Mouse (Mus musculus) embryonic facial prominence, embryonic 12.5 days (tissue): ENCODE data around the gene Hexim2. TPM values are rescaled to one million over a fixed set of nuclear protein-coding genes. Genes with fewer than 3 reads are reported as not detected.

Experiments used
- ATAC-seq: fragments of 200-750 bp; cut with Nextera tagmentation; 2 replicates; pipeline ENCODE4 v1.8.0; 2017; ENCODE audit not compliant: insufficient number of reproducible peaks, insufficient read depth, low FRiP score, low TSS enrichment
- H3K27ac ChIP-seq: fragments of 300-500 bp; sonication (generic); 2 replicates; pipeline ENCODE4 v1.5.1; 2016; ENCODE audit warnings: mild to moderate bottlenecking
- H3K27me3 ChIP-seq: fragments of 300-500 bp; sonication (generic); 2 replicates; pipeline ENCODE4 v1.6.1; 2016; ENCODE audit warnings: mild to moderate bottlenecking, moderate library complexity
- H3K36me3 ChIP-seq: fragments of 300-500 bp; sonication (generic); 2 replicates; pipeline ENCODE4 v1.6.1; 2016; ENCODE audit warnings: mild to moderate bottlenecking
- H3K4me1 ChIP-seq: fragments of 300-500 bp; sonication (generic); 2 replicates; pipeline ENCODE4 v1.6.1; 2016
- H3K4me2 ChIP-seq: fragments of 300-500 bp; sonication (generic); replicated peaks from 2 replicates; pipeline ENCODE4 v1.6.1; 2016; ENCODE audit warnings: mild to moderate bottlenecking, moderate library complexity
- H3K4me3 ChIP-seq: fragments of 300-500 bp; sonication (generic); 2 replicates; pipeline ENCODE4 v1.5.1; 2016; ENCODE audit warnings: mild to moderate bottlenecking
- H3K9ac ChIP-seq: fragments of 300-500 bp; sonication (generic); 2 replicates; pipeline ENCODE4 v1.6.1; 2016; ENCODE audit warnings: mild to moderate bottlenecking, moderate library complexity
- H3K9me3 ChIP-seq: fragments of 300-500 bp; sonication (generic); 2 replicates; pipeline ENCODE4 v1.6.1; 2016; ENCODE audit warnings: mild to moderate bottlenecking, moderate library complexity
- WGBS: fragments of 180-500 bp; shearing (Covaris S2); methylation state at CpG from one replicate; pipeline ENCODE4 v1.1.7; 2016; 5-methylcytosine and 5-hydroxymethylcytosine counted together
- polyA plus RNA-seq: library from polyadenylated mRNA; unstranded; fragments of >200 nt; fragmentation: Nextera tagmentation; extraction: Ambion mirVana; gene quantifications from 2 replicates; pipeline ENCODE4 v1.2.1, GENCODE M21; 2016

Gene Hexim2
- 13.5 and 13.8 TPM in 2 replicates for polyA plus RNA-seq

DNA sequence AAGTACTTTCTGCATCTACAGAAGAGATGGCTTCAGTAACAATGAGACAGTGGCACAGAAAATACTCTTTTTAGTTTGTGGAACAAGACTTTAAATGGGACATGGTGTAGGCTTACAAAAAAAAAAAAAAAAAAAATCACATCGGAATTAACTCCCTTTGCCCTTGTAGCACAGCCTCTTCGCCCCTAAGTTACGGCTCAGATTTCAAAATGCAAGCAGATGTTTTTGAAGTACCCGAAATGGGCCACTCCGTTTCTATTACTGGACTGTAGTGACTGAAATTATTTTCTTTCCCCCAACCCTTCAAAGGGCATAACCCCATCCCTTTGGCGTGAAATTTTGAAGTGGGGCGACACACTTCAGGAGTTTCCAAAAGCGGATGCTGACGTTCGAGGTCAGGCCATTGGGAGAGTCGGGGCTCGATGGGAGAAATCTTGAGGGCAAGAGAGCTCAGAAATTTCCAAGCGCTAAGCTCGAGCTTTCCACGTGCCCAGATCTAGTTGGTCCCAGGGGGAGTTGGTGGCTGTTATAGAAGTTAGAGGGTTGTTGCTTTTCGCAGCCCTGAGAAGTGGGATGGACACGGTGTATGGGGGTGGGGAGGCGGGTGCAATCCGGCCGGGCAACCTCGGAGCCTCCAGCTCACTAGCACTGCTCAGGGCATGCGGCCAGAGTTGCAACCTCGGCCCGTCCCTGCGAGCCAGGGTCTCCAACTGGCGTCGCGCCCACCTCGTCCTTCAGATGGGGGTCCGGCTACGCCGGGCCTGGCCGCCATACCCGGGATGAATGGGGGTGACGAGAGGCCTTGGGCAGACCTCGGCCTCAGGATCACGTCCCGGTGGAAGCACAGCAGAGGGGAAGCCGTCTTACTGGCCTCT, at the start of gene Hexim2:
Gene Hexim2, plus strand, starts transcription at position 729 of the 875 bp plus-strand sequence.
- Histone ChIP-seq H3K4me3 (peak within 1 kb of the TSS; percentile 78), H3K9ac (peak within 1 kb of the TSS; percentile 95), H3K9me3 (no peaks in the 10 kb centered on the region), H3K4me1 (peaks cover 25% of the 10 kb centered on the region), H3K36me3 (no peaks in the 10 kb centered on the region), H3K27me3 (no peaks in the 10 kb centered on the region), H3K27ac (peak within 1 kb of the TSS; percentile 97), H3K4me2 (peak within 1 kb of the TSS; percentile 65)
- ATAC-seq, result peak; percentile 61
- under 1% methylated on average over 39 of the region's 39 CpGs for WGBS

DNA sequence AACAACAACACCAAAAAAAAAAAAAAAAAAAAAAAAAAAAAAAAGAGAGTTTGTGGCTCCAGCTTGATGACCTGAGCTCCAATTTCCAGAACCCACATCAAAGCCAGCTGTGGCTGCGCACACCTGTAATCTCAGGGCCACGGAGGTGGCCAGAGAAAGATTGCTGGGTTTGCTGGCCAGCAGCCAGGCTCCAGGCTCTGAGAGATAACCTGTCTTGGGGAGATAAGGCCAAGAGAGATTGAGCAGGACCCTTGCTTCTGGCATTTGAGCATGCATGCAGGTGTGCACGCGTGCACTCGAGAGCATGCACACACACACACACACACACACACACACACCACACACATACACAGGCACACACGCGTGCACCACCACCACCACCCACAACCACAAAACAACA, 38.9 kb upstream of the Hexim2 start:
- Histone ChIP-seq H3K27me3 (peaks cover 13% of the 10 kb centered on the region), H3K9ac (no peak overlapping the region), H3K4me1 (peaks cover 12% of the 10 kb centered on the region; the same call in 1 of the 2 replicates), H3K27ac (no peak overlapping the region), H3K4me2 (no peak overlapping the region), H3K4me3 (no peak overlapping the region), H3K9me3 (no peaks in the 10 kb centered on the region), H3K36me3 (no peaks in the 10 kb centered on the region)
- ATAC-seq, result no peak
- WGBS, result 90% methylated on average over 7 of the region's 7 CpGs

DNA sequence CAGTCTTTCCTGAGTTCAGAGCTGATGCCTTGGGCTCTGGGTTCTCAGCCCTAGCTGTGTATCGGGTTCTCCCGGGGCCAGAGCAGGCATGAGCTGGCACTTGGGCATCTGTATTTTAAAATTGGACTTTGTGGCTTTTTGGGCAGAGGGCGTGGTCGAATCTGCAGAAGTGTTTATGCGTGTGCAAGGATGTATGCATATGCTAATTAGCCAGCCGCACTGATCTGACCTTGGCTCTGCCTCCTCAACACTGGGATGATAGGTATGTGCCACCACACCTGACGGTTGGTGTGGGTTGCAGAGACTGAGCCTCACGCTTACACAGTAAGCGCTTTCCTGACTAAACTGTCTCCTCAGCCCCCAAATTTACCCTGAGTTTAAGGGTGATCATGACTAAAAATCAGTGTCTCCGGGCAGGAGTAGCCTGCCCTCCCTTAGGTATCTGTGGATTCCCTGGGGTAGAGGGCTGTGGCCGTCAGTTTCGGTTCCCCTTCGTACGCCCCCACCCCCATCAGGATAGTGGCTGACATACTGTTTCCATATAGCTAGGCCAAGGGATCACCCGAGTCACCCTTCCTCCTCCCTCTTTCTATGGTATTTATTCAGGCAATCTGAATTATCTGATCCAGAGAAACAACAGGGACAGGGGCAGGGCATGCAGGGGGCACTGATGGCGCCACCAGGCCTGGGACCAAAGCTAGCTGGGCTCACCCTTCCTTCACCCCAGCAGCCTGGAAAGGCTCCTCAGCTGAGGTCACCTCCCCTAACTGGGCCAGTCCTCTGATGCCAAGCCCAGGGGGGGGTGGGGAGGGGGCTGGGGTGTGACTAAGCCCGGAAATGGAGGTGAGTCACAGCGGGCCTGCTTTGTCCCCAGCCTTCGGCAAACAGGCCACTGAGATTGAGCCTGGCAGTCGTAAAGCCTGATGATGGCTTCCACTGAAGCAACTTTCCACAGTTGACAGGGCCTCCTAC, 38.1 kb upstream of the Hexim2 start:
- no peak overlapping the region for H3K27ac ChIP-seq
- WGBS, result 64% methylated on average over 20 of the region's 20 CpGs
- H3K4me1 ChIP-seq, result peaks cover 20% of the 10 kb centered on the region; the same call in 1 of the 2 replicates
- peaks cover 19% of the 10 kb centered on the region for H3K27me3 ChIP-seq
- H3K9ac ChIP-seq, result no peak overlapping the region
- H3K36me3 ChIP-seq, result no peaks in the 10 kb centered on the region
- H3K4me3 ChIP-seq, result no peak overlapping the region
- ATAC-seq, result no peak
- H3K9me3 ChIP-seq, result no peaks in the 10 kb centered on the region
- H3K4me2 ChIP-seq, result no peak overlapping the region

DNA sequence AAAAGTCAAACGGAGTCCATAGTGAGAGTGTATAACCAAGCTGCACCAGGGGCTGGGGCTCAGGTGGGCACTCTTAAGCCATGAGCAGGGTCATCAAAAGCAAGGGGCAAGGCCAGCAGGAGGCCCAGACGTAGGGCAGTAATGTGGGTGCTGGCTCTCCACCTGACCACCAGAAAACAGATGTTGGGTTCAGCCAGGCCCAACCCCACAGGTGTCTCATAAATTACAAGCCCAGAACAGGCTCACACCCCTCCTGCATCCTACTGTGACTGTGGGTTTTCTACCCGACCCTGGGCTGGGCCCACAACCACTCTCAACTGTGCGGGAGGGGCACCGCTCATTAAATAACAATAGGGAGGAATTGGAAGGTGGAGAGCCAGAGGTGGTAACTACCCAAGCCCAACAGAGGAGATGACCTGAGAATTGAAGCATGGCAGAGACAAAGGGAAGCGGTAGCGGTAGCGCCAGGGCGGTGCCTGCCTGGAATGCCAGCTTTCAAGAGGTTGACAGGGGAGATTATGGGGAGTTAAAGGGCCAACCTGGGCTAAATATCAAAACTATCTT, 37.0 kb upstream of the Hexim2 start:
- Histone ChIP-seq H3K36me3 (no peaks in the 10 kb centered on the region), H3K4me1 (peaks cover 21% of the 10 kb centered on the region; the same call in 1 of the 2 replicates), H3K27me3 (peaks cover 29% of the 10 kb centered on the region), H3K9me3 (no peaks in the 10 kb centered on the region), H3K4me2 (no peak overlapping the region), H3K4me3 (no peak overlapping the region), H3K9ac (no peak overlapping the region), H3K27ac (no peak overlapping the region)
- 67% methylated on average over 9 of the region's 9 CpGs for WGBS
- ATAC-seq, result no peak

DNA sequence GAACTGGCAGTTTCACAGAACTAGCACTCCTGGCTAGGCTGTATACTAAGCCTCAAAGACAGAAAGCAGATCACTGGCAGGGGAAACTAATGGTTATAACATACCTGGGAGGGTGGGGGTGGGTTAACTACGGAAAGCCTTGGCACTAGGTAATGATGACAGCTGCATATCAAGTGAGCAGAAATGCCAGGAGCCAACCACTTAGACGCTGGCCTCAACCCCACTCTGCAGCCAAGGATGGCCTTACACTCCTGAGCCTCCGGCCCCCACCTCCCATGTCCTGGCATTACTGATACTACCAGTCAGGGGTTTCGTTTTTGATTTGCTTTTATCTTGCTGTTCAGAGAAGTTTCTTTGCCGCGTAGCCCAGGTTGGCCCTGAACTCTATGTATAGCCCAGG, 36.4 kb upstream of the Hexim2 start:
- H3K27ac ChIP-seq, result no peak overlapping the region
- H3K4me2 ChIP-seq, result no peak overlapping the region
- H3K4me1 ChIP-seq, result peaks cover 21% of the 10 kb centered on the region; the same call in 1 of the 2 replicates
- no peaks in the 10 kb centered on the region for H3K9me3 ChIP-seq
- peaks cover 35% of the 10 kb centered on the region for H3K27me3 ChIP-seq
- no peaks in the 10 kb centered on the region for H3K36me3 ChIP-seq
- no peak overlapping the region for H3K4me3 ChIP-seq
- H3K9ac ChIP-seq, result no peak overlapping the region
- no peak for ATAC-seq
- 89% methylated on average over 6 of the region's 6 CpGs for WGBS

DNA sequence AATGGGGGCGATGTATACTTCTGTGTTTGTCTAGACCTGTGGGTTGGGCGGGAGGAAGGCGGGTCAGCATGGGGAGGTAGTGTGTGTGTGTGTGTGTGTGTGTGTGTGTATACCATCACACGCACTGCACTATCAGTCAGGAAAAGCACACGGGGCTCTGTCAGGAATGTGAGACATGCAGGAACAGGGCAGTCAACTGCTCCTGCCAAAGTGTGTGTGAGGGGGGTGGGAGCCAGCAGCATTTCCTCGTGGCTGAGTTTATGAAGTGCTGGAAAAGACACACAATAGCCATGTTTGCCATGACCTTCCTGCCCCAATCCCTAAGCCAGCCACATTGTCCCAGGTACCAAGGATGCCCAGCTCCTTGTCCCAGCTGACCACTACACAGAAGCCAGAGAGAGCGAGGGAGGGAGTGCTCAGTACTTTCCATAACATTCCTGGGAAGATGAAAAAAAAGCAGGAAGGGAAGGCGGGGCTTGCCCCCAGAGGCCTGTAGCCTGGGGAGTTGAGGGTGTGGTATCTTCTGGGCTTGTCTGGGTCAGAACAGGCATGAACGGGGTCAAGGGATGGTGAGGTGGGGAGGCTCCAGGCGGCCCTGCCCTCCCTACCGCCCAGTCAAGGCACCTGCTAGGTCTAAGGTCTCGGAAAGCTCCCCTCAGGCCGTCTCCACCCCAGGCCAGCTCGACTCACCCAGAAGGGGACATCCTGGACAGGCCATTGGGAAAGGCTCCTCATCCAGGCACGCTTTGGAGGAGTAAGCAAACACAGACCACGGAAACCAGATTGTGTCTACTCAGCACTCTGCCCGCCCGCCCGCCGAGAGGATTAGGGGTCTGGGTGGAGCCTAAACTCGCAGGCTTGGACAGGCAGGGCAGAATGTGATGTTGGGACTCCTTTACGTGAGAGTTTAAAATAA, 35.0 kb upstream of the Hexim2 start:
- 22% methylated on average over 22 of the region's 22 CpGs for WGBS
- Histone ChIP-seq H3K4me1 (peaks cover 33% of the 10 kb centered on the region; the same call in 1 of the 2 replicates), H3K9me3 (no peaks in the 10 kb centered on the region), H3K27ac (peak overlapping the region; percentile 70; the same call in 1 of the 2 replicates), H3K27me3 (peaks cover 45% of the 10 kb centered on the region), H3K4me3 (0 out of 2 replicates have a peak overlapping the region, but pooled peaks have one; percentile 4), H3K36me3 (no peaks in the 10 kb centered on the region), H3K9ac (no peak overlapping the region), H3K4me2 (peak overlapping the region; percentile 28; the same call in 1 of the 2 replicates)
- no peak; the same call in 1 of the 2 replicates for ATAC-seq

DNA sequence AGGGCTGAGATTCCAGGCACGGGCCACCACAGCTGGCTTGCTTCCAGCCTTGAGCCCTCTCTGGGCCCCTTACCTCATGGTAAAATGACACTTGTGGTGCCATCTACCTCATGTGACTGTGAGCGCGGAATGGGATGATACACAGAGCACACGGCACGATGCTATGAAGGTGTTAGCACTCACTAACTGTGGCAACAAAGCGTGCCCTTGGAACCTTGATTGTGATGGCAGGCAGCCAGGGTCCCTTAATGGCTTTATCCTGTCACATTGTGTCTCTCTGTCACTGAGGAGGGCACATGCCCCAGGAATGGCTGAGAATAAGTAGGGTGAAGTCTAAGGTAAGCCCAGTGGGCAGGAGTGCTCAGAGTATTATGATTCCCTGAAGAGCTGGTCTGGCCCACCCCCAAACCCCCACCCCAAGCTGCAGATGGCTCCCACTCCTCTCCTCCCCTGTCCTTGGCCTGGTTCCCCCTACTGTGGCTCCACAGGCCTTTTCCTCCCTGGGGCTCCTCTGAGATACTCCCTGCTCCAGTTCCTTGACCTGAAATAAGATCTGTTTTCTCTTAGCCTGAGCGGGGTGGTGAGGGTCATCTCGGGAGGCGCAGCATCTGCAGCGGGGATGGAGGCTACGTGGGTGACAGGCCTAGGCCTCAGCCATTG, 33.6 kb upstream of the Hexim2 start:
- H3K27me3 ChIP-seq, result peaks cover 46% of the 10 kb centered on the region
- H3K9me3 ChIP-seq, result no peaks in the 10 kb centered on the region
- no peak overlapping the region for H3K27ac ChIP-seq
- no peak overlapping the region for H3K9ac ChIP-seq
- no peak overlapping the region for H3K4me3 ChIP-seq
- H3K4me2 ChIP-seq, result no peak overlapping the region
- H3K36me3 ChIP-seq, result no peaks in the 10 kb centered on the region
- peaks cover 33% of the 10 kb centered on the region; the same call in 1 of the 2 replicates for H3K4me1 ChIP-seq
- 57% methylated on average over 11 of the region's 11 CpGs for WGBS
- ATAC-seq, result no peak

DNA sequence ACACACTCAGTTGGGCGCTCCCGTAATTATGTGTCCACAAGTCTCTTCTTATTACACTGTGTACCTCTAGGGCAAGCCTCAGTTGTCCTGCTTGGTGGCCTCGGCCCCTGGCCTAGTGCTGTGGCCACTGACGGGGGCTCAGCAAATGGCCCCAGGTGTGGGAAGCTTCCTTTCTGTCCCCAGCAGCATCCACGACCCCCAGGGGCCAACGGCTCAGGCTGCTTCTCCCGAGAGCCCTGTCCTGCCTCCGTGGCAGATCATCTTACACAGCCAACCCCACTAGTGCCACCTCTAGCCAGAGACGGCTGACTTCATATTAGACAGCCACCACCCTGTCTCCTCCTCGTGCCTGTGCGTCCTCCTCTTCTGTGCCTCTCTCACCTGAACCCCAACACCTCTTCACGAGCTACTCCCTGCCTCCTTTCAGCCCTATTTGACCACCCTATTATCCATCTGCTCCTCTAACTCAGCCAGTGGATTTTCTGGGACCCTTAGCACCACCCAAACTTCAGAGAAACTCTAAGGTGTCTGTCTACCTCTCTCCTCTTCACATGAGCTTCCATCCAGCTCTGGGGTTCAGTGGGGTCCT, 32.8 kb upstream of the Hexim2 start:
- no peak overlapping the region for H3K4me3 ChIP-seq
- H3K4me2 ChIP-seq, result no peak overlapping the region
- H3K9me3 ChIP-seq, result no peaks in the 10 kb centered on the region
- H3K36me3 ChIP-seq, result no peaks in the 10 kb centered on the region
- no peak overlapping the region for H3K9ac ChIP-seq
- no peak for ATAC-seq
- WGBS, result 36% methylated on average over 12 of the region's 12 CpGs
- H3K27ac ChIP-seq, result no peak overlapping the region
- peaks cover 29% of the 10 kb centered on the region; the same call in 1 of the 2 replicates for H3K4me1 ChIP-seq
- H3K27me3 ChIP-seq, result peaks cover 51% of the 10 kb centered on the region

DNA sequence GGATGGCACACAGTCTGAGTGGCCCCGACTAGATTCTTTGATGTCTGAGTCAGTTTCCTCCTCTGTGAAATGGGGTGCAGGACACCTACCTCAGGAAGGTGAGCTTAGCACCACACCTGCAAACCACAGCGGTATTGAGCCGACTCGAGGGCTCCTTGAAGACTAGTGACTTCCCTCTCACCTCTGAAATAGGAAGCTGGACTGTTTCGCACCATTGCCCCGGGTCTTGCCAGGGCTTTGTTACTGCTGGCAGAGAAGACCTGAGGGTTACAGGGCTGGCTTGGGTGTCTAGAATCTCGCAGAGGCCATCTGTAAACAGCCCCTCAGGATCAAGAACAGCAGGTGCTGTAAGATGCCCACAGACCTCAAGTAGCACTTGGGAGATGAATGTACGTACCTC, 31.9 kb upstream of the Hexim2 start:
- ATAC-seq, result no peak
- H3K27me3 ChIP-seq, result peaks cover 55% of the 10 kb centered on the region
- H3K9ac ChIP-seq, result no peak overlapping the region

DNA sequence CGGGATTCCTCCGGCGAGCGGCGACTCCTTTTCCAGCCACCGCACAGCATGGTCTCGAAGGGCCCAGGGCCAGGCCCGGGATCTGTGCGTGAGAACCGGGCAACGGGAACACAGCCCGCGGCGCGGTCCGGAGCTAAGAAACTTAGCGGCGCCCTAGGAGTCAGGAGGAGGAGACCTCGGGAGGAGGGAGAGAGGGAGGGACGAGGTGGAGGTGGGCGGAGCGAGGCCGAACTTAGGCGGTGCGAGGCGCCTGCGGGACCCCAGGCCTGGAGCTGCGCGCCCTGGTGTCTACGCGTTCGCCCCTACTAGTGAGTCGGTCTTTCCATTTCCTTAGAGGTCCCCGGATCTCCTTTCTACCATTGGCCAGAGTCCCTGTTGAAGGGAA, 30.8 kb upstream of the Hexim2 start, which contains the start of the genes Plcd3 and Acbd4:
Gene Plcd3, minus strand, starts transcription at position 178 of the 385 bp plus-strand sequence.
Gene Acbd4, plus strand, starts transcription at position 202 of the 385 bp plus-strand sequence.
- H3K9me3 ChIP-seq, result no peaks in the 10 kb centered on the region
- under 1% methylated on average over 34 of the region's 34 CpGs for WGBS
- peak within 1 kb of the TSS; percentile 61 for H3K9ac ChIP-seq
- peaks cover 33% of the 10 kb centered on the region; the same call in 1 of the 2 replicates for H3K4me1 ChIP-seq
- H3K4me3 ChIP-seq, result peak within 1 kb of the TSS; percentile 52
- no peak for ATAC-seq
- H3K27ac ChIP-seq, result no peak within 1 kb of the TSS
- H3K4me2 ChIP-seq, result peak within 1 kb of the TSS; percentile 82
- H3K27me3 ChIP-seq, result peaks cover 56% of the 10 kb centered on the region
- H3K36me3 ChIP-seq, result no peaks in the 10 kb centered on the region

More for the DNA sequence above, 31.9 kb upstream of the Hexim2 start:
- WGBS, result 74% methylated on average over 8 of the region's 8 CpGs
- no peak overlapping the region for H3K4me3 ChIP-seq
- no peak overlapping the region; the same call in 1 of the 2 replicates for H3K4me2 ChIP-seq
- H3K4me1 ChIP-seq, result peaks cover 32% of the 10 kb centered on the region; the same call in 1 of the 2 replicates
- no peaks in the 10 kb centered on the region for H3K9me3 ChIP-seq
- H3K36me3 ChIP-seq, result no peaks in the 10 kb centered on the region
- no peak overlapping the region for H3K27ac ChIP-seq
